Mouse (Mus musculus): ENCODE data around the gene Chsy1.

Chsy1 gene

GRCm38 (mm10) chr7:66138301-66138700 is 29.0 kb downstream of the Chsy1 start:
- intact Hi-C loops (cut with DNase I) = no loop called here

DNA sequence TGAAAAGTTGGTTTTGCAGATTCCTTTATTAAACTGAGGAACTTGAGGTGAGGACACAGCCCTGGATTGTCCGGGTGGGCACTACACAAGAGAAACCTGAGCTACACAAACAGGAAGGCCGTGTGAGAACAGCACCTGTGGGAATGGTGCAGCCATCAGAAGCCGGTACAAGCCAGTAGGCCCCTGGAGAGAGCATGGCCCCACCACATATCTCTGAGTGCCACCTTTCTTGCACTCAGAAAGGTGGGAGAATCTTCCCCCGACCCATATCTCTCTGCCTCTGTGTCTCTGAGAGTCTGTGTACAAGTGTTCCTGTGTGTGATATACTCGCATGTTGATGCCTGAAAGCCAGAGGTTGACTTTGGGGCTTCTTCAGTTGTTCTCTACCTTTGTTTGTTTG is 29.6 kb downstream of the Chsy1 start:
- intact Hi-C loops (cut with DNase I) = no loop called here

- intact Hi-C loops (cut with DNase I) = no loop called here
Measured at GRCm38 (mm10) chr7:66140095-66140494, 30.8 kb downstream of the Chsy1 start.

DNA sequence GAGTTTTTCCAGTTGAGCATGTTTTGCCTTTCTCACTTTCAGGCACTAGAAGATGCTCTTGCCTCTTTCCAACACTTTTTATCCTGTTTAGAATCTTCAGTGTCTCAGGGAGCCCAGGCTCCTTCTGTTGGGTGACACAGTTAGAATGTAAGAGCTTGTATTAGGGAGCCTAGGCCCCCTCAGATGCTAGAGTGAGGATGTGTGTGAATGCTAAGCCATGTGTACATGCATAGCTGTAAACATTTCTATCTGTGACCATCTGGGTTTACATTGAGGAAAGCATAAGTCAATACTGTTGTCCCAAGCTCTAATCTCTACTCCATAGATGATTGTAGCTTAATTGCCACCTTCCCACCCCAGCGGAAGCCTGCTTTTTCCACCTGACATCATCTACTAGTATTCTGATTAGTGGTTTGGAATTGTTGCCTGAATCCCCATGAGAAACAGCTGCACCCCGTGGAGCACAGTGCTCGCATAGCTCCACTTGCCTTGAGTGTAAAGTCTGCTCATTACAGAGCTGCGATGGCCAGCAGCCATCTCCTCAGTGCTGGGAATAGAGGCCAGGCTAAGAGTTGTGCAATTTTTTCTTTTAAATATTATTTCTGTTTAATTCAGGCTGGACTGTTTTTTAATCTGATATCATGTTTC is 31.7 kb downstream of the Chsy1 start:
- intact Hi-C loops (cut with DNase I) = no loop called here

- intact Hi-C loops (cut with DNase I) = no loop called here
Measured at GRCm38 (mm10) chr7:66142514-66142913, 33.2 kb downstream of the Chsy1 start.

- intact Hi-C loops (cut with DNase I) = no loop called here
Measured at GRCm38 (mm10) chr7:66144543-66144942, 35.2 kb downstream of the Chsy1 start.

DNA sequence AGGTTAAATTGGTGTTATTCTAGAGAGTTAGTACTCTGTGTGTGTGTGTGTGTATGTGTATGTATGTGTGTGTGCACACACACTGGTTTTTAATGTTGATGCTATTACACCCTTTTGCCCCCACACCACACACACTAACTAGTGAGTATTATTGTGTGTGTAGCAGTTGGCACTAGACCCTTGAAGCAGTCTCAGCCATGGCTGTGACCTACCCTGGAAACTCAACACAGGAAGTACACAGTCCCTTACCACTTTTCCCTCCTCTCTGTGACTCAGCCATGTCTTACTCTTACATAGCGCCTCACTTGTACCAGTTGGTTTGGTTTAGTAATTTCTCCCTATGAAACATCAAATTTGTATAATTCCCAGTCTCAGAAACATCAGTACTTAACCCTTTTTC is 37.8 kb downstream of the Chsy1 start:
- intact Hi-C loops (cut with DNase I) = no loop called here

DNA sequence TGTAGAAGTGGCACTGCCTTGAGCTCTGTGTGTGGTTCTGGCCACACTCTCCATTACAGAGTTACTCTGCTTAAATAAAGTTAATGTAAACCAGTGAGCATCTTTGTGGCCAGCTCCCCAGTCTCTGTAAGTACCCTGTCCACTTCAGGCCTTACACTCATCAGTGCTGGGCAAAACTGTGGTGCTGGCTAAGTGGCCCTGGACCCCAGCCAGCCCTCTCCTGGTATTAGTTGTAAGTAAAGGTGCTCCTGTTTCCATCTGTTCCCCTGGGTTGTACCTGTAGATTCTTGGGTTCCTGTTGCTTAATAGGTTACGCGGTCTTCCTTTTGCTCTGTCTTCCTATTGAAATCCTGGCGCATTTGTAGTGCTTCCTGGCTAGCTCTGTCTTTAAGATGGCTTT is 38.5 kb downstream of the Chsy1 start:
- intact Hi-C loops (cut with DNase I) = no loop called here

- intact Hi-C loops (cut with DNase I) = no loop called here
Measured at GRCm38 (mm10) chr7:66149506-66149905, 40.2 kb downstream of the Chsy1 start.

- intact Hi-C loops (cut with DNase I) = no loop called here
Measured at GRCm38 (mm10) chr7:66150411-66150810, 41.1 kb downstream of the Chsy1 start.

GRCm38 (mm10) chr7:66157413-66157812 is 48.1 kb downstream of the Chsy1 start:
- intact Hi-C loops (cut with DNase I) = no loop called here

GRCm38 (mm10) chr7:66157861-66158415 is 48.6 kb downstream of the Chsy1 start:
- intact Hi-C loops (cut with DNase I) = no loop called here

DNA sequence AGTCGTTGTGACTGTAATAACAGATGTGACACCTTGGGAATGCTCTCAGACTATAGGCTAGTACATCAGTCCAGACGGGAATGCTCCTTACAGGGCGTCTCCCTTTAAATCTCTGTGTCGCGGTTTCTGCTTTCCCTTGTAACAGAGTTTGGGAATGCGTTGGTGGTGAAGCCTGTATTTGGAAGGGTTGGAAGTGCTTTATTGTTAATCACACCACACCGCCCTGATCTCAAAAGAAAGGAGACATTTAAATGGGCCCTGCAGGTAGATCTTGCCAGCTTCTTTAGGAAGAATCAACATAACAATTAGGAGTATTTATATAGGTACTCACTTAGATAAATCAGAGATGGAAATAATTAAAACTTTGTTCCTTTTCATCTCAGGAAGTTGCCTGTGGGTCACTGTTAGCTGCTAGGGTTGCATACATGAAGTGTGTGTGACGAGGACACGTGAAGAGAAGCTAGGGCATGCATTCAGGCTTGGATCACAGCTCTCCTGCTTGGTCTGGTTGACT is 49.4 kb downstream of the Chsy1 start:
- intact Hi-C loops (cut with DNase I) = no loop called here

GRCm38 (mm10) chr7:66159961-66160360 is 50.6 kb downstream of the Chsy1 start:
- intact Hi-C loops (cut with DNase I) = no loop called here

- intact Hi-C loops (cut with DNase I) = no loop called here
Measured at GRCm38 (mm10) chr7:66161836-66162235, 52.5 kb downstream of the Chsy1 start.

DNA sequence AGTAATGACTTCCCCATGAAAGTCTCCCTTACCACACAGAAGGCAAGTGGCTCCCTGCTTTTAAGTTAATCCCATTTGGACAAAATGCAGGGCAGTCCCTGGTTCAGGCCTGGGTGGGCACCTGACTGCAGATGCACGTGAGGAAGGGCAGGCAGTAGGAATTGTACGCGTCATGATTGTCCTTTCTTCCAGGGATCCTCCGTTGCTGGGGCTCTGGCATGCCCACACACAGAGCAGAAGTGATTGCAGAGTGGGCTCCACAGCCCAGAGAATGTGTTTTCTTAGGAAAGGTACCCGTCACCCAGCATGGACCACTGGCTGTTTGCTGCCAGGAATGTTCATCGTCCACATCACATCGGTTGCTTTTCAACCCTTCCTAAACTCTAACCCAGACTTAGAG is 53.2 kb downstream of the Chsy1 start:
- intact Hi-C loops (cut with DNase I) = no loop called here

DNA sequence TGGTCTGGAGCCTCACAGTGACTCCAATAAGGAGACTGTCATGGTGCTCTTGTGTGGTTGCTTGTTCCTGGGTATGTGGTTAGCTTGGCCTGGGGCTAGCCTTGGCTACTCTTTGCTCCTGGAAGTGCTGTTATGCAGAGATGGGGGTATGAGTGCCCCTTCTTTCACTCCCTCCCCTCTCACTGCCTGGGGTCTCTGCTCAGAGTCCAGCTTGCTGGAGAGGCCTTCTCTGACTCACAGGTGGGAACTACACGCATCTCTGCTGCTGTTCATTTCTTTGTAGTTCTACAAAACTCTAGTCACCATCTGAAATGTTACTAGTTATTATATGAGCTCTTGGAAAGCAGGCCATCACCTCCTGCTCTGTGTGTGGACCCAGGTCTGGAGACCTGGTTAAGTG is 53.7 kb downstream of the Chsy1 start:
- intact Hi-C loops (cut with DNase I) = no loop called here

GRCm38 (mm10) chr7:66164427-66165031 is 55.2 kb downstream of the Chsy1 start:
- intact Hi-C loops (cut with DNase I) = no loop called here

GRCm38 (mm10) chr7:66165036-66165798 is 55.9 kb downstream of the Chsy1 start:
- intact Hi-C loops (cut with DNase I) = no loop called here

DNA sequence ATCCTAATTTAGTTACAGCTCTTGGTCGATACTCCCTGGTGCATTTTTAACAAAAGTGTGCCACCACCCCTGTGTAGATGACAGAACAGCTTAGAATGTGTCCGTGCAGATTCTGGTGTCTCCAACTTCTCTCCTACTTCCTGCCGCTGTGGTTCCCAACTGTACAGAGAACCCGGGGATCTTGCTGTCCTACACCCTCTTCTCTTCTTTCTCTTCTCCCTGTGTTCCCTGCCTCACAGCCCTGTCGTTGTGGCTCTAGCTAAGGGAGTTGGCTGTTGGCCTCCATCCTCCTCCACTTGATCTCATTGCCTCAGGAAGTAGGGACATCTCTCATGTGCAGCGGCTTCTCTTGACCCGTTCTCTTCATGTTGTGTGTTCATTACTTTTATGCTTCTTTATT is 59.6 kb downstream of the Chsy1 start:
- intact Hi-C loops (cut with DNase I) = no loop called here

DNA sequence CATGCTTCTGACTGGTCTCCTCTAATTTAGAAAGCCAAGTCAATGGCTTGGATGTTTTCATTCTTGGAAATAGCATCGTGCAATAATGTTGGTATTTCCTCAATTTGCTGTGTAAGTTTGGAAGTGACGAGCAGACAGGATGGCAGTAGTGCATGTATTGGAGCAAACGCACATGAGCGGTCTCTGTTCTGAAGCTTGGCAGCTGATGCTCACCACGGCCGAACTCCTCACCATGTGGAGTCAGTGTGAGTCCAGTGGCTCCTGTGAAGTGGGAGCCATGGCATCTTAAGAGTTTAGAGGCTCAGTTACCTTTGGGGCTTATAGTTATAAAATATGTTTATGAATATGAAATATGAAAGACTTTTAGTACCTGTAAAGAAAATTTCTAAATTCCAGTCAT is 60.2 kb downstream of the Chsy1 start:
- intact Hi-C loops (cut with DNase I) = no loop called here
